Mouse (Mus musculus): ENCODE results near the gene Fam234a. TPM values are rescaled to one million over a fixed set of nuclear protein-coding genes. Genes with fewer than 3 reads are reported as not detected.
A peak's percentile ranks its signal among the peaks of the same experiment; 100 is the strongest.
"Not testable (repeated sequence)": the region's sequence is repeated elsewhere in the genome, so short reads cannot be mapped to it uniquely, and the experiment has no call there.

The Fam234a gene
- 47.2 and 57.3 TPM in 2 replicates for polyA plus RNA-seq (2011; ENCODE audit: insufficient read length, low read depth, missing spikeins)

DNA sequence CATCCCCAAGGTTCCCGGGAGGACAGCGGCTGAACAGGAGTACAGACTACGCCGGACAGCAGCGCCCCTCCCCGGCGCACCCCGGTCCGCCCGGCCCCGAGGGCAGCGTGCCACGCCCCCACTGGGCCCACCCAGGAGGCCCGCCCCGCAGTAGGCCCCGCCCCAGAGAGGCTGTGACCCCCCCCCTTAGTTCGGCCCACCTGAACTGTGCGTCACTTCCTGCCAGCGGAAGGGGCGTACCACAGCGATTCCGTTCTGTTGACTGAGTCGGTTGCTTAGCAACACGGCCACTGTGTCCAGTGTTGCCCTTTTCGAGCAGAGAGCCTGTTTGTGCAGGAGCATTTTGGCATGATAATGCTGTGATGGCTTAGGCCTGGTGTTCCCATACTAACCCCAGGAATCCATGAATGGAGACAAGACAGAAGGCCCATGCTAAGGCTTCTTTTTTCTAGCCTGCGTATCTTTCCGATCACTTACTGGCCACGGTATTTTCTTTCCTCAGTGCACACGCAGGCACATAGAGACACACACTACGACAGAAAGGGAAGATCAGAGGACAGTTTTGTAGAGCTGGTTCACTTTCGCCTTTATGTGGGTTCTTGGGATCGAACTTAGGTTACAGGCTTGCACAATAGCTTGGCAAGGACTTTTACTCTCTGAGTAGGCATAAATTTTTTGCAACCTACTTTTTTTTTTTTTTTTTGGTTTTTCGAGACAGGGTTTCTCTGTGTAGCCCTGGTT lies at the start of gene Fam234a:
Fam234a (minus strand) TSS at position 142 of the 741 bp plus-strand sequence.
- TF ChIP-seq CTCF (IDR thresholded peaks at IDR 0.05; ENCODE audit: borderline replicate concordance, insufficient read depth, low read length), result no peak
- peak; percentile 74 for TF ChIP-seq POLR2A (IDR thresholded peaks at IDR 0.05; ENCODE audit: low read depth, low read length)
- Histone ChIP-seq H3K4me1 (ENCODE audit: control insufficient read depth, insufficient read depth, low read length) (peaks cover 11% of the 10 kb centered on the region), H3K27ac (ENCODE audit: insufficient read depth, low read length) (peak within 1 kb of the TSS; percentile 12; the same call in 1 of the 2 replicates), H3K4me3 (ENCODE audit: insufficient read depth, low read length) (peak within 1 kb of the TSS; percentile 70)

- Histone ChIP-seq H3K4me3 (ENCODE audit: insufficient read depth, low read length) (no peak overlapping the region), H3K27ac (ENCODE audit: insufficient read depth, low read length) (no peak overlapping the region), H3K4me1 (ENCODE audit: control insufficient read depth, insufficient read depth, low read length) (no peaks in the 10 kb centered on the region)
- no peak for TF ChIP-seq POLR2A (IDR thresholded peaks at IDR 0.05; ENCODE audit: low read depth, low read length)
- no peak for TF ChIP-seq CTCF (IDR thresholded peaks at IDR 0.05; ENCODE audit: borderline replicate concordance, insufficient read depth, low read length)
Observed at GRCm38 (mm10) chr17:26289475-26289874, 45.4 kb upstream of the Fam234a start.

DNA sequence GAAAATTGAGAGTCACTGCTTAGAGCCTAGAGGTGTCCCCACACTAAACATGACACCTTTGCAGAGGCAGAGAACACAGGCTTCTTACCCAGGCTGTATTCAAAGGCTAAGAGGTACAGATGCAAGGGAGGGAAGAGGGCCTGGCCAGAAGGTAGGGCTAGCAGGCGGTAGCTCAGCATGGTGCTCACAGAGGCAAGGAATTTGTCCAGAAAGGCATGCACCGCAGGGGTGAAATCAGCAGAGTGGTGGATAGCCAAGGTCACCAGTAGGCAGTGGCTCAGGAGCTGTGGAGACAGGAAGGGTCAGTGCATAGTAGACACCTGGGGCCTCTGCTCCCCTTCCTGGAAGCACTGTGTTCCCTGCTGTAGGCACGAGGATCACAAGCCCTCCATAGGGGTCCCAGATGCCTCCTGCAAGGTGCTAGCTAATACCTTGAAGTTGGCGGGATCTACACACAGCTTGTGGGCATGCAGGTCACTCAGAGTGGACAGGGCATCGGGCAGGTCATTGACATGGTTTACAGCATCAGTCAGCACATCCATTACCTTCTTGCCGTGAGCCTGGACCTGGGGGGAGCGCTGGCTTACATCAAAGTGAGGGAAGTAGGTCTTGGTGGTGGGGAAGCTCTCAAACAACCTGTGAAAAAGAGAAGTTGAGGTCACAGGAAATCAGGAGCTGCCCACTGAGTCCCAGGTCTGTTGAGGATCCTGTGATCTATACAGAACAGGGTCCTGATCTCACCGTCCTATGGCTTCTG lies 42.3 kb upstream of the Fam234a start:
- TF ChIP-seq CTCF (IDR thresholded peaks at IDR 0.05; ENCODE audit: borderline replicate concordance, insufficient read depth, low read length) (no peak), POLR2A (IDR thresholded peaks at IDR 0.05; ENCODE audit: low read depth, low read length) (no peak)
- Histone ChIP-seq H3K4me1 (ENCODE audit: control insufficient read depth, insufficient read depth, low read length) (no peaks in the 10 kb centered on the region), H3K4me3 (ENCODE audit: insufficient read depth, low read length) (no peak overlapping the region), H3K27ac (ENCODE audit: insufficient read depth, low read length) (no peak overlapping the region)

GRCm38 (mm10) chr17:26276711-26277110 lies 32.7 kb upstream of the Fam234a start:
- Histone ChIP-seq H3K27ac (ENCODE audit: insufficient read depth, low read length) (no peak overlapping the region), H3K4me1 (ENCODE audit: control insufficient read depth, insufficient read depth, low read length) (no peaks in the 10 kb centered on the region)
- TF ChIP-seq CTCF (IDR thresholded peaks at IDR 0.05; ENCODE audit: borderline replicate concordance, insufficient read depth, low read length) (no peak), POLR2A (IDR thresholded peaks at IDR 0.05; ENCODE audit: low read depth, low read length) (no peak)

GRCm38 (mm10) chr17:26275933-26276332 lies 31.9 kb upstream of the Fam234a start:
- Histone ChIP-seq H3K4me3 (ENCODE audit: insufficient read depth, low read length) (no peak overlapping the region), H3K4me1 (ENCODE audit: control insufficient read depth, insufficient read depth, low read length) (no peaks in the 10 kb centered on the region), H3K27ac (ENCODE audit: insufficient read depth, low read length) (no peak overlapping the region)
- TF ChIP-seq POLR2A (IDR thresholded peaks at IDR 0.05; ENCODE audit: low read depth, low read length) (no peak), CTCF (IDR thresholded peaks at IDR 0.05; ENCODE audit: borderline replicate concordance, insufficient read depth, low read length) (no peak)

More at GRCm38 (mm10) chr17:26276711-26277110, 32.7 kb upstream of the Fam234a start:
- no peak overlapping the region for H3K4me3 ChIP-seq (ENCODE audit: insufficient read depth, low read length)

- Histone ChIP-seq H3K27ac (ENCODE audit: insufficient read depth, low read length) (no peak overlapping the region), H3K4me1 (ENCODE audit: control insufficient read depth, insufficient read depth, low read length) (no peaks in the 10 kb centered on the region), H3K4me3 (ENCODE audit: insufficient read depth, low read length) (no peak overlapping the region)
- TF ChIP-seq POLR2A (IDR thresholded peaks at IDR 0.05; ENCODE audit: low read depth, low read length), result no peak
- no peak for TF ChIP-seq CTCF (IDR thresholded peaks at IDR 0.05; ENCODE audit: borderline replicate concordance, insufficient read depth, low read length)
Observed at GRCm38 (mm10) chr17:26272586-26272985, 28.5 kb upstream of the Fam234a start.

DNA sequence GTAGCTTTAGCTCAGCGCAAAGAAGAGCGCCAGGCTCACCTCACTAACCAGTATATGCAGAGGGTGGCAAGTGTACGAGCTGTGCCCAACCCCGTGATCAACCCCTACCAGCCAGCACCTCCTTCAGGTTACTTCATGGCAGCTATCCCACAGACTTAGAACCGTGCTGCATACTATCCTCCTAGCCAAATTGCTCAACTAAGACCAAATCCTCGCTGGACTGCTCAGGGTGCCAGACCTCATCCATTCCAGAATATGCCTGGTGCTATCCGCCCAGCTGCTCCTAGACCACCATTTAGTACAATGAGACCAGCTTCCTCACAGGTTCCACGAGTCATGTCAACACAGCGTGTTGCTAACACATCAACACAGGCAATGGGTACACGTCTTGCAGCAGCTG lies 25.5 kb upstream of the Fam234a start:
- H3K4me1 ChIP-seq (ENCODE audit: control insufficient read depth, insufficient read depth, low read length); H3K27ac ChIP-seq (ENCODE audit: insufficient read depth, low read length); H3K4me3 ChIP-seq (ENCODE audit: insufficient read depth, low read length): not testable (repeated sequence)

- no peak for TF ChIP-seq CTCF (IDR thresholded peaks at IDR 0.05; ENCODE audit: borderline replicate concordance, insufficient read depth, low read length)
- no peak for TF ChIP-seq POLR2A (IDR thresholded peaks at IDR 0.05; ENCODE audit: low read depth, low read length)
- Histone ChIP-seq H3K4me3 (ENCODE audit: insufficient read depth, low read length) (no peak overlapping the region), H3K27ac (ENCODE audit: insufficient read depth, low read length) (no peak overlapping the region), H3K4me1 (ENCODE audit: control insufficient read depth, insufficient read depth, low read length) (no peaks in the 10 kb centered on the region)
Observed at GRCm38 (mm10) chr17:26268851-26269250, 24.8 kb upstream of the Fam234a start.

DNA sequence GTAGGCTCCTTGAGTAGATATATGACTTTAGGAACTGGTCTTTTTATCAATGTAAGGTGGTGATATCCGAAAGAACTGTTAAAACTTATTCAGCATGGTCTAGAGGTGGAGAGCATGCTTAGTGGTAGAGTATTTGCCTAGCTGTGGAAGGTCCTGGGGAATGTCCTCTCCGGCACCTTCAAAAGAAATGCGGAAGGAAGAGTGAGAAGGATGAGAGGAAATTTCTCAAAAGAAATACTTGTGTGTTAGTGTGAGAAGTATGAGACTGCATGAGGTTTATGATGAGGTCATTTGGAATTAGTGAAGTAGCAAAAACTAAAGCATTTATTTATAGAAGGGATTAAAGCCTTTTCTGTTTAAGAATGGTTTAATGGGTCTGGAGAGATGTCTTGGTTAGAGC lies 18.3 kb upstream of the Fam234a start:
- no peaks in the 10 kb centered on the region for H3K4me1 ChIP-seq (ENCODE audit: control insufficient read depth, insufficient read depth, low read length)
- TF ChIP-seq CTCF (IDR thresholded peaks at IDR 0.05; ENCODE audit: borderline replicate concordance, insufficient read depth, low read length) (no peak), POLR2A (IDR thresholded peaks at IDR 0.05; ENCODE audit: low read depth, low read length) (no peak)
- no peak overlapping the region for H3K4me3 ChIP-seq (ENCODE audit: insufficient read depth, low read length)
- H3K27ac ChIP-seq (ENCODE audit: insufficient read depth, low read length), result no peak overlapping the region

DNA sequence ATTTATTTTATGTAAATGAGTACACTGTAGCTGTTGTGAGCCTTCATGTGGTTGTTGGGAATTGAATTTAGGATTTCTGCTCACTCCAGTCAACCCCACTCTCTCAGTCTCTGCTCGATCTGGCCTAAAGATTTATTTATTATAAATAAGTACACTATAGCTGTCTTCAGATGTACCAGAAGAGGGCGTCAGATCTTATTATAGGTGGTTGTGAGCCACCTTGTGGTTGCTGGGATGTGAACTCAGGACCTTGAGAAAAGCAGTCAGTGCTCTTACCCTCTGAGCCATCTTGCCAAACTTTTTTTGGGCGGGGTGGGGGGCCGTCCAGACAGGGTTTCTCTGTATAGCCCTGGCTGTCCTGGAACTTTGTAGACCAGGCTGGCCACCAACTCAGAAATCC lies 17.8 kb upstream of the Fam234a start:
- no peak overlapping the region for H3K4me3 ChIP-seq (ENCODE audit: insufficient read depth, low read length)
- no peaks in the 10 kb centered on the region for H3K4me1 ChIP-seq (ENCODE audit: control insufficient read depth, insufficient read depth, low read length)
- TF ChIP-seq CTCF (IDR thresholded peaks at IDR 0.05; ENCODE audit: borderline replicate concordance, insufficient read depth, low read length), result no peak
- no peak for TF ChIP-seq POLR2A (IDR thresholded peaks at IDR 0.05; ENCODE audit: low read depth, low read length)
- H3K27ac ChIP-seq (ENCODE audit: insufficient read depth, low read length), result no peak overlapping the region
